Mouse (Mus musculus) heart, embryonic 16.5 days (tissue): ENCODE results near the gene Exoc4. TPM values are rescaled to one million over a fixed set of nuclear protein-coding genes. Genes with fewer than 3 reads are reported as not detected.

Experiments
- ATAC-seq: fragments of 200-750 bp; cut with Nextera tagmentation; replicated peaks from 2 replicates; pipeline ENCODE4 v1.8.0; 2017; ENCODE audit warnings: moderate number of reproducible peaks; ENCODE audit not compliant: insufficient read depth, low FRiP score; ENCODE audit errors: extremely low read depth
- H3K27ac ChIP-seq: fragments of 300-500 bp; sonication (generic); 2 replicates; pipeline ENCODE4 v1.5.1; 2014; ENCODE audit warnings: mild to moderate bottlenecking, low read length, control low read depth, moderate library complexity
- H3K27me3 ChIP-seq: fragments of 300-500 bp; sonication (generic); 2 replicates; pipeline ENCODE4 v1.6.1; 2014; ENCODE audit warnings: low read length, mixed read lengths; ENCODE audit not compliant: control insufficient read depth, insufficient read depth
- H3K36me3 ChIP-seq: fragments of 300-500 bp; sonication (generic); 2 replicates; pipeline ENCODE4 v1.6.1; 2014; ENCODE audit not compliant: control insufficient read depth, insufficient read depth
- H3K4me1 ChIP-seq: fragments of 300-500 bp; sonication (generic); 2 replicates; pipeline ENCODE4 v1.6.1; 2014; ENCODE audit warnings: low read length, mixed read lengths; ENCODE audit not compliant: control insufficient read depth, insufficient read depth
- H3K4me2 ChIP-seq: fragments of 300-500 bp; sonication (generic); 2 replicates; pipeline ENCODE4 v1.6.1; 2014; ENCODE audit warnings: low read depth, mild to moderate bottlenecking, control low read depth, low read length
- H3K4me3 ChIP-seq: fragments of 300-500 bp; sonication (generic); 2 replicates; pipeline ENCODE4 v1.5.1; 2014; ENCODE audit warnings: mild to moderate bottlenecking, control low read depth, low read length
- H3K9ac ChIP-seq: fragments of 300-500 bp; sonication (generic); 2 replicates; pipeline ENCODE4 v1.6.1; 2014; ENCODE audit warnings: low read length, control low read depth
- H3K9me3 ChIP-seq: fragments of 300-500 bp; sonication (generic); replicated peaks from 2 replicates; pipeline ENCODE4 v1.6.1; 2016; ENCODE audit warnings: low read length; ENCODE audit not compliant: control insufficient read depth
- WGBS: fragments of 180-500 bp; shearing (Covaris S2); extraction: QIAGEN DNeasy Blood & Tissue Kit; methylation state at CpG from one replicate; pipeline ENCODE4 v1.1.7; 2014; 5-methylcytosine and 5-hydroxymethylcytosine counted together
- polyA plus RNA-seq: library from polyadenylated mRNA; unstranded; fragments of >200 nt; fragmentation: Nextera tagmentation; extraction: Ambion mirVana; gene quantifications from 2 replicates; pipeline ENCODE4 v1.2.1, GENCODE M21; 2015

Exoc4 gene
- polyA plus RNA-seq, 1 experiment from 2014 or later: 35.1 TPM

DNA sequence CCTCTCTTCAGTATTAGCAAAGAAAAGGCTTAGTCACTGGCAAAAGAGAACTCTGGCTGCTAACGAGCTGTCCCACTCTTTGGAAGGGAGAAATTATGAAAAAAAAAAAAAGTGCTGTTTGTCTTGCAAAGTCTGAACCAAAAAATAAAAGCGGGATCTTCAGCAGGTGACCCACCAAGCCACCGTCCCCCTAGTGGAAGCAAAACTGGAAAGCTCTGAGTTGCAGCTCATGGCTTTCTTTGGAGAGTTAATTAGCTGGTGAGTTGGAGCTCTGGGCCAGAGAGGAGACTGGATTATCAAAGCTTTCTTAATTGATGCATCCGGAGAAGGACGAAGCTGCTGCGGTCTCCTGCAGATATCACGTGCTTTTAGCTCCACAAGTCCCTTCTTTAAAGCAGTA lies 750.6 kb downstream of the Exoc4 start:
- H3K9ac ChIP-seq: no peak overlapping the region
- H3K27me3 ChIP-seq: no peaks in the 10 kb centered on the region
- H3K4me2 ChIP-seq: no peak overlapping the region
- no peak overlapping the region for H3K27ac ChIP-seq
- H3K36me3 ChIP-seq: no peaks in the 10 kb centered on the region
- H3K4me3 ChIP-seq: no peak overlapping the region
- no peaks in the 10 kb centered on the region for H3K4me1 ChIP-seq
- no peak for ATAC-seq
- H3K9me3 ChIP-seq: no peaks in the 10 kb centered on the region
- 36% methylated on average over 7 of the region's 7 CpGs for WGBS

DNA sequence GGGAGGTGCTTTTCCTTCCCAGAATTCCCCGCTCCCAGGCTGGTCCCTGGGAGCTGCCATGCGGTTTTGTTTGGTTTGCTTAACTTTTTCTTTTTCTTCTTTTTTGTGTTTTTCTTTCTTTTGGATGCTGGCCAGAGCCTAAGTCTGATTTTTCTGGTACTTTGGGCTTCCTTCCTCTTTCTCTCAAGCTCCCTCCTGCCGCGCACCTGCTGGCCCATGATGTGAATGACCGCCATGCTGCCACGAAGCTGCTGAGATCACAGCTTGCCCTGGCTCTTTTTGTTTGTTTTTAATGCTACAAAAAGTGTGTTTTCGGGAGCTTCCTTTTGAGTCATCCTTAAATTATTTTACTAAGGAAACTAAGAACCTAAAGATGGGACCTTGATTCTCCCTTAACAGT lies 751.8 kb downstream of the Exoc4 start:
- H3K4me2 ChIP-seq: no peak overlapping the region
- no peak overlapping the region for H3K4me3 ChIP-seq
- no peak overlapping the region for H3K27ac ChIP-seq
- ATAC-seq: no peak
- H3K9ac ChIP-seq: no peak overlapping the region
- no peaks in the 10 kb centered on the region for H3K4me1 ChIP-seq
- H3K27me3 ChIP-seq: no peaks in the 10 kb centered on the region
- no peaks in the 10 kb centered on the region for H3K9me3 ChIP-seq
- WGBS: 89% methylated on average over 7 of the region's 7 CpGs
- H3K36me3 ChIP-seq: no peaks in the 10 kb centered on the region

DNA sequence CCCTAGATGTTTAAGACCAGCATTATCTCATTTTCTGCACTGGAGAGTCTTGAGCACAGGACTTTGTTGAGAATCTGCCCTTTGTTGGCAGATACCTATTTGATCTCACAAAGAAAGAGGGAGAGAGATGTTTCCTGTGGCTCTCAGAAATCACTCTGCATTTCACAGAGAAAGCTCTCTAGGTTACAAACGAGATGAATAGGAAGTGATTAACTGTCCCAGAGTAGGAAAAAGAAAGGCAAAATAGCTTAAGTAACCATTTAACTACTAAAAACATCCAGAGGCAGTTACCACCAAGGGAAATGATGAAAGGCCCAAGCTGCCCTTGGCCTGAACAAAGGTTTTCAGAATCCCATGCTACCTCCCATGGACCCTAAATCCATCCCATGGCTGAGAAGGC lies 754.1 kb downstream of the Exoc4 start:
- H3K4me2 ChIP-seq: no peak overlapping the region
- no peak overlapping the region for H3K4me3 ChIP-seq
- WGBS: 24% methylated on average over 1 of the region's 1 CpGs
- no peak overlapping the region for H3K9ac ChIP-seq
- H3K36me3 ChIP-seq: no peaks in the 10 kb centered on the region
- no peaks in the 10 kb centered on the region for H3K9me3 ChIP-seq
- no peaks in the 10 kb centered on the region for H3K27me3 ChIP-seq
- no peak overlapping the region for H3K27ac ChIP-seq
- ATAC-seq: no peak
- H3K4me1 ChIP-seq: peaks cover 8% of the 10 kb centered on the region; the same call in 1 of the 2 replicates

DNA sequence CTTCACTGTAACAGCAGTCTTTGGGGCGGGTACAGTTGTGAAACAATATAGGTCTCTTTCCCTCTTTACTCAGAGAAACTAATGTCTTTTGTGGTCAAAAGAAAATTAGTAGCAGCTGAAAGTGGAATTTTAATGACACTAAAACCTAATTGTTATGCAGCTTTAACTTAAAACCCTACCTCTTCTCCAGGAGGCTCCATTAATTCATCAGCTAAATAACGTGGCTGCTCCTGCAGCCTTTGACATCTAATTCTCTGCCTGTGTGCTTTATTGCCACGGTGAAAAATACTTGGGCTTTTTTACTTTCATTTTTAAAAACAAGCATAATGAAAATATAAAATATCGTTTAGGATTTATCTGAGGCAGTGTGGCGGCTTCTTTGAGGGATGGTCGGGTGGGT lies 764.6 kb downstream of the Exoc4 start:
- WGBS: 81% methylated on average over 6 of the region's 6 CpGs
- Histone ChIP-seq H3K27me3 (no peaks in the 10 kb centered on the region), H3K4me3 (no peak overlapping the region), H3K4me2 (no peak overlapping the region), H3K4me1 (no peaks in the 10 kb centered on the region; the same call in 1 of the 2 replicates), H3K9me3 (peaks cover 2% of the 10 kb centered on the region), H3K36me3 (no peaks in the 10 kb centered on the region), H3K27ac (no peak overlapping the region), H3K9ac (no peak overlapping the region)
- ATAC-seq: no peak

Other genes with a start within 250 kb of the Exoc4 start
- gene Chchd3, start 188.8 kb upstream of the Exoc4 start, polyA plus RNA-seq: 236 and 264 TPM in 2 replicates